Comparison of ENCODE assay signal across 20 mouse cellular contexts in genomic region chr17:34131911-34132310, GRCm38 (mm10). TPM values are rescaled to one million over a fixed set of nuclear protein-coding genes. Genes with fewer than 3 reads are reported as not detected.
DNase-seq lines count a peak whose midpoint lies in the region; TF ChIP-seq lines count a peak whose summit lies in the region.
"Had no signal": no experiment of that assay in that cellular context is flagged by ENCODE, and none has a peak within 500 bp of the region (broad histone marks: within the 10 kb centered on the region; RNA-seq: fewer than 3 reads in every experiment).

No protein-coding gene starts in this region.

- peak; percentile 0 for DNase-seq in kidney, postnatal 14 days
- no peak for DNase-seq in kidney, adult 9 months
- peak; percentile 2 for DNase-seq in layer of hippocampus, adult 9-11 months
- DNase-seq in layer of hippocampus, adult 9-10 months (ENCODE audit: low spot score): no peak
- DNase-seq in spleen, postnatal 14 days (ENCODE audit: low spot score in 2 of 2): no peak
- DNase-seq: adrenal gland, adult 2 months; adrenal gland, postnatal 10 days; adrenal gland, postnatal 25 days; cerebellum, adult 11-12 months; cerebellum, adult 9-10 months; cerebellum, postnatal 36 days; embryo, embryonic 11 days; forebrain, postnatal 0 days had no signal

- H3K4me1 ChIP-seq in embryonic fibroblast, embryonic 13.5 days (ENCODE audit: control insufficient read depth, insufficient read depth, low read length): peaks cover 6% of the 10 kb centered on the region

- H3K27ac ChIP-seq in embryonic fibroblast, embryonic 13.5 days (ENCODE audit: insufficient read depth, low read length): no peak overlapping the region
- H3K27ac ChIP-seq: embryonic facial prominence, embryonic 13.5 days; embryonic facial prominence, embryonic 15.5 days; forebrain, embryonic 13.5 days; forebrain, embryonic 15.5 days had no signal

- no peak for TF ChIP-seq CTCF in embryonic fibroblast, embryonic 13.5 days (IDR thresholded peaks at IDR 0.05; ENCODE audit: borderline replicate concordance, insufficient read depth, low read length)

- peak; percentile 52 for TF ChIP-seq POLR2A in embryonic fibroblast, embryonic 13.5 days (IDR thresholded peaks at IDR 0.05; ENCODE audit: low read depth, low read length)

- no peak overlapping the region for H3K4me3 ChIP-seq in embryonic fibroblast, embryonic 13.5 days (ENCODE audit: insufficient read depth, low read length)
- H3K4me3 ChIP-seq: embryonic facial prominence, embryonic 13.5 days; embryonic facial prominence, embryonic 15.5 days; forebrain, embryonic 13.5 days; forebrain, embryonic 15.5 days had no signal

RNA-seq across cellular contexts. Expression of gene Brd2, which starts 9.5 kb away (rescaled TPM):
- 205 and 233 TPM in 2 replicates for polyA plus RNA-seq in embryonic fibroblast, embryonic 13.5 days (2011; ENCODE audit: insufficient read length, low read depth, missing spikeins)

RNA-seq across cellular contexts. Expression of gene H2-DMb2, which starts 11.2 kb away (rescaled TPM):
- not detected in 2 replicates for polyA plus RNA-seq in embryonic fibroblast, embryonic 13.5 days (2011; ENCODE audit: insufficient read length, low read depth, missing spikeins)
- polyA plus RNA-seq: C2C12; embryonic facial prominence, embryonic 11.5 days; forebrain, embryonic 13.5 days had no signal

RNA-seq across cellular contexts. Expression of gene H2-DMa, which starts 12.6 kb away (rescaled TPM):
- polyA plus RNA-seq in embryonic fibroblast, embryonic 13.5 days (2011; ENCODE audit: insufficient read length, low read depth, missing spikeins): 8.2 and 10.0 TPM in 2 replicates

RNA-seq across cellular contexts. Expression of gene H2-DMb1, which starts 21.0 kb away (rescaled TPM):
- polyA plus RNA-seq in embryonic fibroblast, embryonic 13.5 days (2011; ENCODE audit: insufficient read length, low read depth, missing spikeins): 2.2 and 2.4 TPM in 2 replicates
- polyA plus RNA-seq: C2C12; forebrain, embryonic 13.5 days had no signal

RNA-seq across cellular contexts. Expression of gene H2-Oa, which starts 39.8 kb away (rescaled TPM):
- polyA plus RNA-seq in embryonic fibroblast, embryonic 13.5 days (2011; ENCODE audit: insufficient read length, low read depth, missing spikeins): not detected in 2 replicates
- polyA plus RNA-seq: C2C12; forebrain, embryonic 13.5 days; forebrain, postnatal 0 days had no signal

Comparison
In these comparisons a context has a peak if more than half of its experiments do, and no peak if none do; other contexts are left out.
1. DNase-seq: peak in kidney, postnatal 14 days (single experiment) and layer of hippocampus, adult 9-11 months (single experiment); none in kidney, adult 9 months (single experiment), layer of hippocampus, adult 9-10 months (single experiment) and spleen, postnatal 14 days (0 of 2).